Mouse (Mus musculus) stomach, postnatal 0 days (tissue): ENCODE data around the gene Olfr666.

Source experiments
- CTCF ChIP-seq: IDR thresholded peaks from 2 replicates; pipeline ENCODE4 v1.5.1; 2016; ENCODE audit warnings: antibody characterized with exemption, low read depth, mild to moderate bottlenecking, moderate library complexity
- EP300 ChIP-seq: optimal IDR thresholded peaks from 2 replicates; pipeline ENCODE3; 2016; ENCODE audit warnings: antibody characterized with exemption

- TF ChIP-seq CTCF (no peak), EP300 (no peak)
Observed at GRCm38 (mm10) chr7:104921382-104921781, 25.6 kb upstream of the Olfr666 start, which contains the start of gene Olfr667.
